Mouse (Mus musculus) stomach, postnatal 0 days (tissue): Measurements from ENCODE around the gene Oaz2. TPM values are rescaled to one million over a fixed set of nuclear protein-coding genes. Genes with fewer than 3 reads are reported as not detected.

Source experiments
- ATAC-seq: fragments of 200-750 bp; cut with Nextera tagmentation; 2 replicates; pipeline ENCODE4 v1.8.0; 2017; ENCODE audit not compliant: low FRiP score, low TSS enrichment
- DNase-seq: peaks from one replicate; pipeline ENCODE4 v3.0.0-alpha.2; 2016; ENCODE audit warnings: low spot score
- H3K27ac ChIP-seq: fragments of 300-500 bp; sonication (generic); replicated peaks from 2 replicates; pipeline ENCODE4 v1.5.1; 2014; ENCODE audit warnings: mild to moderate bottlenecking, control low read depth
- H3K27me3 ChIP-seq: fragments of 300-500 bp; sonication (generic); 2 replicates; pipeline ENCODE4 v1.6.1; 2014; ENCODE audit warnings: low read length; ENCODE audit not compliant: control insufficient read depth, insufficient read depth
- H3K36me3 ChIP-seq: fragments of 300-500 bp; sonication (generic); 2 replicates; pipeline ENCODE4 v1.6.1; 2014; ENCODE audit warnings: low read length, mixed read lengths; ENCODE audit not compliant: control insufficient read depth, insufficient read depth
- H3K4me1 ChIP-seq: fragments of 300-500 bp; sonication (generic); replicated peaks from 2 replicates; pipeline ENCODE4 v1.6.1; 2014; ENCODE audit warnings: antibody characterized with exemption; ENCODE audit not compliant: control insufficient read depth, insufficient read depth
- H3K4me2 ChIP-seq: fragments of 300-500 bp; sonication (generic); replicated peaks from 2 replicates; pipeline ENCODE4 v1.6.1; 2014; ENCODE audit warnings: low read depth, mild to moderate bottlenecking, control low read depth, moderate library complexity
- H3K4me3 ChIP-seq: fragments of 300-500 bp; sonication (generic); 2 replicates; pipeline ENCODE4 v1.5.1; 2014; ENCODE audit warnings: low read depth, low read length, control low read depth
- H3K9ac ChIP-seq: fragments of 300-500 bp; sonication (generic); 2 replicates; pipeline ENCODE4 v1.6.1; 2014; ENCODE audit warnings: mild to moderate bottlenecking, low read length, control low read depth, mixed read lengths
- H3K9me3 ChIP-seq: fragments of 300-500 bp; sonication (generic); 2 replicates; pipeline ENCODE4 v1.6.1; 2016; ENCODE audit warnings: low read length; ENCODE audit not compliant: control insufficient read depth
- CTCF ChIP-seq: IDR thresholded peaks from 2 replicates; pipeline ENCODE4 v1.5.1; 2016; ENCODE audit warnings: antibody characterized with exemption, low read depth, mild to moderate bottlenecking, moderate library complexity
- EP300 ChIP-seq: optimal IDR thresholded peaks from 2 replicates; pipeline ENCODE3; 2016; ENCODE audit warnings: antibody characterized with exemption
- WGBS: fragments of 180-500 bp; shearing (Covaris S2); extraction: QIAGEN DNeasy Blood & Tissue Kit; methylation state at CpG from one replicate; pipeline ENCODE4 v1.1.7; 2014; 5-methylcytosine and 5-hydroxymethylcytosine counted together
- polyA plus RNA-seq: library from polyadenylated mRNA; unstranded; fragments of >200 nt; fragmentation: Nextera tagmentation; extraction: Ambion mirVana; gene quantifications from 2 replicates; pipeline ENCODE4 v1.2.1, GENCODE M21; 2015

Gene Oaz2
- polyA plus RNA-seq, 1 experiment from 2014 or later = 138 TPM

DNA sequence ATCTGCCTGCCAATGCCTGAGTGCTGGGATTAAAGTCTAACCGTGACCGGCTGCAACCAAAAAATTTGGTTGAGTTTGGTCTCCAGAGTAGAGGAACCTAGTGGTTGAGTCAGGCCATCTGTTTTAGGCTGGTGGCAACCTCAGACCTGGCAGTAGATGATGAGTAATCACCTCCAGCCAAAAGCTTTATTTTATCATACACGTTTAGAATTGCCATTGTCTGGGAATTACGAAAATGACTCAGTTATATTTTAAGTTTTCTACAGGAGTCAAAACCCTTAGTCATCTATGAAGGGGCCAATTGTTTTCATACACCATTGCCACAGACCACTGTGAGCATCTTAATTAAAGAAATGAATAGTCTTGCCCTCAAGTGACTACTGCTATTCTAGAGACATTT, 30.9 kb upstream of the Oaz2 start:
- H3K4me3 ChIP-seq = no peak overlapping the region
- TF ChIP-seq EP300 (no peak), CTCF (no peak)

DNA sequence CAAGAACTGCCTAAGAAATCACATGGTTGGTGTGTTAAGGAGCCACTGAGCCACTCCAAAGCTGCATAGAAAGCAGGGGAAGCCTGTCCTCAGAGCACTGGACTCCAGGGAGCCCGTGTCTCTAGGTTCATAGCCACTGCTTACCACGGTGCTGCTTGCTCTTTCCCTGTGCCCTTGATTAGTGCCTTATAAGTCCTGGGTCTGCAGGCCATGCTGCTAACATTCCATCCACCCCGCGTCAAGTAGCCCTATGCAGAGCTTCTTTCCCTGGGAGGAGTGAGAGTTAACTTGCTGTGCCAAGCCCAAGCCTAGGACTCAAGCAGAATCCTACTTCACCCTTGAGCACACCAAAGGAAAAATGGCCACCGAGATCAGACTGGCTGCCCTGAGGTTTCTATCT, 28.7 kb upstream of the Oaz2 start:
- H3K36me3 ChIP-seq = no peaks in the 10 kb centered on the region
- peak overlapping the region; percentile 70; the same call in 1 of the 2 replicates for H3K27ac ChIP-seq
- H3K9me3 ChIP-seq = no peaks in the 10 kb centered on the region
- no peak overlapping the region for H3K4me3 ChIP-seq
- ATAC-seq (peak; percentile 47; the same call in 1 of the 2 replicates), DNase-seq (no peak)
- no peak overlapping the region for H3K9ac ChIP-seq
- H3K4me1 ChIP-seq = no peaks in the 10 kb centered on the region
- TF ChIP-seq CTCF = no peak
- no peak for TF ChIP-seq EP300
- 0 out of 2 replicates have a peak, but pooled peaks cover 2% of the 10 kb centered on the region for H3K27me3 ChIP-seq
- no peak overlapping the region for H3K4me2 ChIP-seq
- 52% methylated on average over 5 of the region's 5 CpGs for WGBS

More for the DNA sequence above, 30.9 kb upstream of the Oaz2 start:
- H3K9me3 ChIP-seq = no peaks in the 10 kb centered on the region
- DNase-seq = no peak
- 0 out of 2 replicates have a peak, but pooled peaks cover 2% of the 10 kb centered on the region for H3K27me3 ChIP-seq
- WGBS = 83% methylated on average over 4 of the region's 4 CpGs
- ATAC-seq = no peak
- H3K4me1 ChIP-seq = no peaks in the 10 kb centered on the region
- H3K9ac ChIP-seq = no peak overlapping the region
- H3K36me3 ChIP-seq = no peaks in the 10 kb centered on the region
- no peak overlapping the region for H3K27ac ChIP-seq
- H3K4me2 ChIP-seq = no peak overlapping the region

DNA sequence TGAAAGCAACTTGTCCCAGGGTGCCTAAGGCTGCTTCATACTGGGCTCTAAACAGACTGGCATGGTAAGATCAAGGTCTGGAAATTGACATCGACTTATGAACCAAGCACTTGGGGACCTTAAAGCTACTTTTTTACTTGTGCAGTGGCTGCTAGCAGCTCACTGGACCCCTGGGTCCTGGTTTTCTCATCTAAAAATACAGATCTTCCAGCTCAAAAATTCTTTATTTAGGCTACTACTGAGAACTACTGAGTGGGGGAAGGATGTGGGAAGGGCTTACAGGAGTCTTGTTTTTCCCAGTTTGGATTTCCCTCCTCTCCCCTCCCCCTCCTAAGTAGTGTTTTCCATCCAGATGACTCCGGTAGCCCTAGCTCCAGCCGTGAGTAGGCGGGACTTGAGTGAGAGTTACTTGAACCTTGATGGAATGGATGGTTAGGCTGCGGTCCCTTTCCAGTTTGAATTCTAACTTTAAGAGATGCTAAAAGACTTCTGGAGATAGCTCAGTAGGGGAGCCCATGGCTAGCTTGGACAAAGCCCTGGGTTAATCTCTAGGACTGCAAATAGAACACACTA, 26.9 kb upstream of the Oaz2 start:
- Histone ChIP-seq H3K36me3 (no peaks in the 10 kb centered on the region), H3K4me1 (peaks cover 2% of the 10 kb centered on the region; the same call in 1 of the 2 replicates), H3K9ac (no peak overlapping the region), H3K9me3 (no peaks in the 10 kb centered on the region), H3K4me3 (no peak overlapping the region), H3K27me3 (0 out of 2 replicates have a peak, but pooled peaks cover 2% of the 10 kb centered on the region), H3K27ac (peak overlapping the region; percentile 41; the same call in 1 of the 2 replicates), H3K4me2 (no peak overlapping the region)
- DNase-seq (no peak), ATAC-seq (no peak)
- TF ChIP-seq EP300 (no peak), CTCF (no peak)
- WGBS = 18% methylated on average over 5 of the region's 5 CpGs

DNA sequence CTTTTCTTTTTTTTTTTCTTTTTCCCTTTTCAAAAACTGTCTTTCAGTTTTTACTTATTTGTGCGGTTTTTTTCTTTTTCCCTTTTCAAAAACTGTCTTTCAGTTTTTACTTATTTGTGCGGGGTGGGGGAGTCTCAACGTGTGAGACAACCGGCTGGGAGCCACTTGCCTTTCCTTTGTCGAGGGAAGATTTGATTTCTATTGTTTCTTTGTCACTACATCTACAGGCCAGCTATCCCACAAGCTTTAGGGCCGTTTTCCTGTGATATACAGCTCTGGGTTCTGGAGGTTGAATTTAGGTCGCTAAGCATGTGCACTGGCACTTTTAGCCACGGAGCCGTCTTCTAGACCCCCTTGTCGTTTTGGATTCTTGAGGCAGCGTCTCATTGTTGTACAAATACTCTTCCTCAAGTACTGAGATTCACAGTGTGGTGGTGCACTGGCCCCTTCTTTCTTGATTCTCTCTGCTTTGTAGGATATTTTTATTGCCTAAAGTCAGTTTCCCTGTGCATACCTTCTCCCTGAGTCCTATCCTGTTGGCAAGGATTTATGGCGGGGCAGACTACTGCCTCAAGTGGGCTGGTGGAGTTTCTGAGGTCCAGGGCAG, 26.3 kb upstream of the Oaz2 start:
- H3K9ac ChIP-seq = no peak overlapping the region
- 28% methylated on average over 12 of the region's 12 CpGs for WGBS
- no peak overlapping the region for H3K27ac ChIP-seq
- no peak for DNase-seq
- no peak overlapping the region for H3K4me2 ChIP-seq
- no peak for TF ChIP-seq CTCF
- TF ChIP-seq EP300 = no peak
- 0 out of 2 replicates have a peak, but pooled peaks cover 2% of the 10 kb centered on the region for H3K27me3 ChIP-seq
- no peaks in the 10 kb centered on the region for H3K36me3 ChIP-seq
- peaks cover 3% of the 10 kb centered on the region; the same call in 1 of the 2 replicates for H3K4me1 ChIP-seq
- H3K4me3 ChIP-seq = no peak overlapping the region
- H3K9me3 ChIP-seq = no peaks in the 10 kb centered on the region
- ATAC-seq = no peak

DNA sequence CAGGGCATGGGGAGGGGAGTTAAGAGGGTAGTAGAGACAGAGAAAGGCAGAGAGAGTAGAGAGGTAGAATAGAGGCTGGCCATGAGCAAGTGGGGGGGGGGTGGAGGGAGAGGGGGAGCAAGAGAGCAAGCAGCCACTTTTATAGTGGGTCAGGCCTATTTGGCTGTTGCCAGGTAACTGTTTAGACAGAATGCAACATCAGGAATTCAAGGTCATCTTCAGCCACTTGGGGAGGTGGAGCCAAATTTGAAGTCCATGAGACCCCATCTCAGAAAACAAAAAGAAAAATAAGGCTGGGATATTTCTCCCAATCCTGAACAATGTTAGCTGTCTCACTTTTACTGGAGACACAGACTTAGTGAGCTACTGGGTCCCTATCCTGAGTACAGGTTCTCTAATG, 25.3 kb upstream of the Oaz2 start:
- no peak for ATAC-seq
- Histone ChIP-seq H3K36me3 (no peaks in the 10 kb centered on the region), H3K4me3 (no peak overlapping the region), H3K27ac (no peak overlapping the region), H3K9ac (no peak overlapping the region), H3K4me1 (peaks cover 3% of the 10 kb centered on the region; the same call in 1 of the 2 replicates), H3K9me3 (no peaks in the 10 kb centered on the region), H3K4me2 (no peak overlapping the region), H3K27me3 (0 out of 2 replicates have a peak, but pooled peaks cover 2% of the 10 kb centered on the region)
- TF ChIP-seq EP300 (no peak), CTCF (no peak)
- DNase-seq = no peak

DNA sequence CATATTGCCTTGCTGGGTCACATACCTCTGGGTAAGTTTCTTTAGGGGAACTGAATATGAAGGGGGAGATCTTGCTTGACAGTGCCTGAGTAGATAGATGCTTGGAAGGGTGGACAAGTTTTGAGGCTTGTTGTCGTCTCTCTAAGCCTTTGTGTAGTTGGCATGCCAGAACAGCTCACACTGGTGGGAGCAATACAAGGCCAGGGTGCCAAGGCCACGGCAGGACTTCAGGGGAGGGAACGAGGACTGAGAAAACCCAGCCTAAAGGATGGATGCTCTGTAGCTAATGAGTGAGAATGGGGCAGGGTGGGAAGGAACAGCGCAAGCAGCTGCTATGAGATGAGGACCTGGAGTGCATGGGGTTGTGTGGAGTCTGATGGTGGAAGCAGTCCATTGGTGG, 22.8 kb upstream of the Oaz2 start:
- H3K4me3 ChIP-seq = no peak overlapping the region
- DNase-seq = no peak
- no peak overlapping the region for H3K4me2 ChIP-seq
- ATAC-seq = no peak
- peaks cover 3% of the 10 kb centered on the region; the same call in 1 of the 2 replicates for H3K4me1 ChIP-seq
- H3K9ac ChIP-seq = no peak overlapping the region
- no peaks in the 10 kb centered on the region for H3K9me3 ChIP-seq
- H3K27me3 ChIP-seq = no peaks in the 10 kb centered on the region
- 70% methylated on average over 4 of the region's 4 CpGs for whole genome bisulfite sequencing
- H3K27ac ChIP-seq = no peak overlapping the region
- H3K36me3 ChIP-seq = no peaks in the 10 kb centered on the region
- TF ChIP-seq CTCF (no peak), EP300 (no peak)
